Mouse (Mus musculus) limb, embryonic 12.5 days (tissue): Measurements from ENCODE around the gene Trim72. TPM values are rescaled to one million over a fixed set of nuclear protein-coding genes. Genes with fewer than 3 reads are reported as not detected.

Experiments
- ATAC-seq: fragments of 200-750 bp; cut with Nextera tagmentation; 2 replicates; pipeline ENCODE4 v1.8.0; 2017; ENCODE audit warnings: low read depth, moderate TSS enrichment; ENCODE audit not compliant: insufficient number of reproducible peaks, insufficient read depth, low FRiP score, low TSS enrichment
- H3K27ac ChIP-seq: fragments of 300-500 bp; sonication (generic); 2 replicates; pipeline ENCODE4 v1.5.1; 2016; ENCODE audit warnings: mild to moderate bottlenecking, moderate library complexity
- H3K27me3 ChIP-seq: fragments of 300-500 bp; sonication (generic); 2 replicates; pipeline ENCODE4 v1.6.1; 2016; ENCODE audit warnings: mild to moderate bottlenecking, moderate library complexity
- H3K36me3 ChIP-seq: fragments of 300-500 bp; sonication (generic); 2 replicates; pipeline ENCODE4 v1.6.1; 2016; ENCODE audit warnings: mild to moderate bottlenecking, moderate library complexity
- H3K4me1 ChIP-seq: fragments of 300-500 bp; sonication (generic); replicated peaks from 2 replicates; pipeline ENCODE4 v1.6.1; 2016
- H3K4me2 ChIP-seq: fragments of 300-500 bp; sonication (generic); 2 replicates; pipeline ENCODE4 v1.6.1; 2016; ENCODE audit warnings: mild to moderate bottlenecking, moderate library complexity
- H3K4me3 ChIP-seq: fragments of 300-500 bp; sonication (generic); replicated peaks from 2 replicates; pipeline ENCODE4 v1.5.1; 2016; ENCODE audit warnings: mild to moderate bottlenecking
- H3K9ac ChIP-seq: fragments of 300-500 bp; sonication (generic); replicated peaks from 2 replicates; pipeline ENCODE4 v1.6.1; 2016; ENCODE audit warnings: mild to moderate bottlenecking, moderate library complexity
- H3K9me3 ChIP-seq: fragments of 300-500 bp; sonication (generic); 2 replicates; pipeline ENCODE4 v1.6.1; 2016; ENCODE audit warnings: mild to moderate bottlenecking, moderate library complexity
- WGBS: fragments of 180-500 bp; shearing (Covaris S2); methylation state at CpG from one replicate; pipeline ENCODE4 v1.1.7; 2016; 5-methylcytosine and 5-hydroxymethylcytosine counted together
- polyA plus RNA-seq: library from polyadenylated mRNA; unstranded; fragments of >200 nt; fragmentation: Nextera tagmentation; extraction: Ambion mirVana; gene quantifications from 2 replicates; pipeline ENCODE4 v1.2.1, GENCODE M21; 2016

Trim72 gene
- polyA plus RNA-seq, 1 experiment from 2014 or later = 0.61 TPM

DNA sequence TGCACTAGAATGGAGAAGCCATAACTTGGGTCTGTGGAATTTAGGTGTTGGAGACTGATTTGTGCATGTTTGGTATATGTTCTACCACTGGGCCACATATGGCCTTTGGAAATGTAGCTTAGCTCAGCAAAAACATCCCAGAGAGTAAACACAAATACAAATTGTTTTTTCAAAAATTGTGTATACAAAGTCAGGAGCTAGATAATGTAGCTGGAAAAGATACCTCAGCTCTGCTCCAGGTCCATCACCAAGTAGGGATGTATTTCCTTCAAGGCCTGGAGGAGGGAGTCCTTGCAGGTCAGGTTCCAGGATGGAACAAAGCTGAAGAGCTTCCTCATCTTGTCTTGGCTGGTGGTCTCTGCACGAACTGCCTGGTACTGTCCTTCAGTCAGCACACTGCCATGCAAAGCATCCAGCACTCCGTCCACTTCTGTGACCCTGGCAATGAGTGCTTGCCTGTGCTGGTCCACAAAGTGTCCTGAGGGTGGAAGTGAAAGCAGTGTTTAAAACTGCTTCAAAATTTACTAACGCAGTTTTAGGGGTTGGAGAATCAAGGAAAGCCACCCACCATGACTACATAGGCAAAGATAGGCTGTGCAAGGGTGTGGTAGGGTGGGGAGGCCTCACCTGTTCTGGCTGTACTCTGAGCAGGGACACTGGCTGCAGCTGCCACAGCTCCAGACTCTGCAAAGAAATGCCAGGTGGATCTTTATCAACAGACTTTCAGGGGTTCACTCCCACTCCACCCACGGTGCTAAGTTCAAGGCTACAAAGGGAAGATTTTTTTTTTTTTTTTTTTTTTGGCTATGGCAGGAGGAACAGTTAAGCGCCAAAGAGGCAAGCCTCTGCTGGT, 11.0 kb upstream of the Trim72 start:
- 47% methylated on average over 5 of the region's 5 CpGs for WGBS
- H3K27me3 ChIP-seq = no peaks in the 10 kb centered on the region
- H3K27ac ChIP-seq = peak overlapping the region; percentile 67; the same call in 1 of the 2 replicates
- peaks cover 38% of the 10 kb centered on the region for H3K36me3 ChIP-seq
- H3K4me3 ChIP-seq = no peak overlapping the region
- no peak for ATAC-seq
- H3K4me2 ChIP-seq = peak overlapping the region; percentile 55
- peaks cover 5% of the 10 kb centered on the region; the same call in 1 of the 2 replicates for H3K4me1 ChIP-seq
- H3K9me3 ChIP-seq = no peaks in the 10 kb centered on the region
- peak overlapping the region; percentile 44; the same call in 1 of the 2 replicates for H3K9ac ChIP-seq

DNA sequence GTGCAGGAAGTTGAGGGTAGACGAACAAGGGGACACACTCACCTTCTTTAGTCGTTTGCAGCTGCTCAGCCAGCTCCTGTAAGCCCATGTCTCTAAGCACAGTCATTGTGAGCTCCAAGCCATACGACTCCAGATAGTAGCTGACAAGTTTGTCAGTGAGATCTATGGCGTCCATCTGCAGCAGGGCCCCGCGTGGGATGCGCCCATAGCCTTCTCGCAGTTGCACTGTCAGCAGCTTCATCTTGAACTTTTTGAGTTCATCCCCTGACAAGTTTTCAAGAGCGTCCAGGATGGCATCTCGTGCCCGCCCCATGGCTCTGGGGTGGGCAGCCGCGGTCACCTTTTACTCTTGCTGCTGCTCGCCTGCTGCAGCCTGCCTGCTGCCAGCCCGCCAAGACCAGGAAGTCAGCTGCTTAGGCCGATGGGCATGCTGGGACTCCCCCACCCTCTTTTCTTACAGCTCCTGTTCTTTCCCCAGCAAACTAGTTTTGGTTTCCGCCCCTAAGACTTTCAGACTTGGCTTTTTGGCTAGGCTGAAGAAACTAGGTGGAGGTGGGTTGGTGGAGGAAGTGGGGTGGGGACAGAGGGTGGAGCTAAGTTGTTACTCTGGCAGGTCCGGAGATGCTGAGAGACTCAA, 10.3 kb upstream of the Trim72 start, which contains the start of gene Pycard:
Gene Pycard (minus strand): TSS at position 527 of the 637 bp plus-strand sequence.
- Histone ChIP-seq H3K4me1 (peaks cover 5% of the 10 kb centered on the region; the same call in 1 of the 2 replicates), H3K9me3 (no peaks in the 10 kb centered on the region), H3K27me3 (no peaks in the 10 kb centered on the region), H3K27ac (peak within 1 kb of the TSS; percentile 67), H3K9ac (peak within 1 kb of the TSS; percentile 44; the same call in 1 of the 2 replicates), H3K4me3 (peak within 1 kb of the TSS; percentile 28), H3K36me3 (peaks cover 31% of the 10 kb centered on the region), H3K4me2 (peak within 1 kb of the TSS; percentile 55)
- no peak for ATAC-seq
- 17% methylated on average over 18 of the region's 18 CpGs for WGBS

DNA sequence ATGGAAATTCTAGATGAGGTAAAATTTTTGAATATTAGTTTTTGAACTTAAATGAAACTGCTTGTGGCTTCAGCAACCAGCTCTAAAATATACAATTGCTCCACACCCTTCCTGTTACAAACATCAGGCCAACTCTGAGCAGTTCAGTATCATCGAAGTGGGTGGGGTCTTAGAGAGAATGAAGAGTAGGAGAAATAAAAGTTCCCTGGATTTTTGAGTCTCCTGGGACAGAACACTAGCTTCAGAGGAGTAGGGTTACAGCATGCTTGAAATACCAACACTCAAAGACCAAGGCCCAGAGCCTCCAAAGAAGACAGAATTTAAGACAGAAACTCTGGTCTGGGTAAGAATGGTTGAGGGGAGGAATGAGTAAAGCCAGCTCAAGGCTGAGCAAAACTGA, 4.3 kb upstream of the Trim72 start:
- no peak overlapping the region for H3K4me3 ChIP-seq
- no peak overlapping the region for H3K27ac ChIP-seq
- H3K9ac ChIP-seq = no peak overlapping the region
- no peaks in the 10 kb centered on the region for H3K36me3 ChIP-seq
- H3K27me3 ChIP-seq = peaks cover 4% of the 10 kb centered on the region; the same call in 1 of the 2 replicates
- 79% methylated on average over 1 of the region's 1 CpGs for WGBS
- H3K4me2 ChIP-seq = no peak overlapping the region
- peaks cover 7% of the 10 kb centered on the region for H3K4me1 ChIP-seq
- H3K9me3 ChIP-seq = no peaks in the 10 kb centered on the region
- ATAC-seq = no peak

- no peak for ATAC-seq
- H3K9ac ChIP-seq = no peak overlapping the region
- peaks cover 8% of the 10 kb centered on the region; the same call in 1 of the 2 replicates for H3K27me3 ChIP-seq
- no peak overlapping the region for H3K4me3 ChIP-seq
- H3K4me2 ChIP-seq = no peak overlapping the region
- 77% methylated on average over 1 of the region's 1 CpGs for WGBS
- H3K27ac ChIP-seq = no peak overlapping the region
- H3K4me1 ChIP-seq = peaks cover 16% of the 10 kb centered on the region
- H3K36me3 ChIP-seq = no peaks in the 10 kb centered on the region
- H3K9me3 ChIP-seq = no peaks in the 10 kb centered on the region
Measured at GRCm38 (mm10) chr7:128000068-128000950, 3.4 kb upstream of the Trim72 start.

DNA sequence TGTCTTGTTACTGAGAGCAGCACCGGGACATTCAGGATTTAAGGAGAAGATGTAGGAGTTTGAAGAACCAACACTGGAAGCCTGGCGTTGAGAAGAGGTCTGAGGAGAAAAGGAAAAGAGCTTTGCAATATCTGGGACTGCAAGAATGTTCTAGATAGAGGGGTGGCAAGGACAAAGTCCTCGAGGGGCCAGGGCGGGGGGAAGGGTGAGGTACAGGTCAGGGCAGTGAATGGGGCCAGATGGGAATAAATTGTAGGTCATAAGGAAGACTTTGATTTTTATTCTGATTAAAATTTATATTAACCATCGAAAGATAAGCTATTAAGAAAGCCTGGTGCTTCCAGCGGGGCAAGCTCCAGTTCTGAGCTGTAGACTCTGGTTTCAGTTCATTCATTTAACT, 651 bp upstream of the Trim72 start:
- peaks cover 11% of the 10 kb centered on the region; the same call in 1 of the 2 replicates for H3K27me3 ChIP-seq
- no peak overlapping the region for H3K27ac ChIP-seq
- H3K9ac ChIP-seq = no peak overlapping the region
- H3K4me2 ChIP-seq = no peak overlapping the region
- H3K4me3 ChIP-seq = no peak overlapping the region
- H3K9me3 ChIP-seq = no peaks in the 10 kb centered on the region
- H3K36me3 ChIP-seq = no peaks in the 10 kb centered on the region
- peaks cover 16% of the 10 kb centered on the region for H3K4me1 ChIP-seq
- ATAC-seq = no peak
- 90% methylated on average over 6 of the region's 6 CpGs for WGBS

- H3K9ac ChIP-seq = no peak overlapping the region; the same call in 1 of the 2 replicates
- peak overlapping the region; percentile 59; the same call in 1 of the 2 replicates for H3K27ac ChIP-seq
Measured at GRCm38 (mm10) chr7:128004150-128004486, 369 bp downstream of the Trim72 start.

GRCm38 (mm10) chr7:128004487-128005362, 976 bp downstream of the Trim72 start:
- Histone ChIP-seq H3K36me3 (no peaks in the 10 kb centered on the region), H3K27ac (peak overlapping the region; percentile 59), H3K4me2 (peak overlapping the region; percentile 57), H3K4me3 (peak overlapping the region; percentile 26), H3K9ac (no peak overlapping the region; the same call in 1 of the 2 replicates), H3K4me1 (peaks cover 16% of the 10 kb centered on the region), H3K27me3 (peaks cover 22% of the 10 kb centered on the region), H3K9me3 (no peaks in the 10 kb centered on the region)
- WGBS = 16% methylated on average over 35 of the region's 35 CpGs
- peak; percentile 66 for ATAC-seq

More at GRCm38 (mm10) chr7:128004150-128004486, 369 bp downstream of the Trim72 start:
- Histone ChIP-seq H3K36me3 (no peaks in the 10 kb centered on the region), H3K4me3 (peak overlapping the region; percentile 26; the same call in 1 of the 2 replicates), H3K9me3 (no peaks in the 10 kb centered on the region), H3K4me1 (peaks cover 16% of the 10 kb centered on the region), H3K27me3 (peaks cover 17% of the 10 kb centered on the region), H3K4me2 (peak overlapping the region; percentile 57)
- WGBS = 70% methylated on average over 5 of the region's 5 CpGs
- peak; percentile 5 for ATAC-seq

- Histone ChIP-seq H3K36me3 (no peaks in the 10 kb centered on the region), H3K9ac (no peak overlapping the region), H3K27me3 (peaks cover 30% of the 10 kb centered on the region), H3K4me3 (no peak overlapping the region), H3K27ac (no peak overlapping the region), H3K4me2 (no peak overlapping the region), H3K9me3 (no peaks in the 10 kb centered on the region), H3K4me1 (peaks cover 16% of the 10 kb centered on the region)
- no peak for ATAC-seq
- 78% methylated on average over 7 of the region's 7 CpGs for WGBS
Measured at GRCm38 (mm10) chr7:128006193-128006592, 2.4 kb downstream of the Trim72 start.

DNA sequence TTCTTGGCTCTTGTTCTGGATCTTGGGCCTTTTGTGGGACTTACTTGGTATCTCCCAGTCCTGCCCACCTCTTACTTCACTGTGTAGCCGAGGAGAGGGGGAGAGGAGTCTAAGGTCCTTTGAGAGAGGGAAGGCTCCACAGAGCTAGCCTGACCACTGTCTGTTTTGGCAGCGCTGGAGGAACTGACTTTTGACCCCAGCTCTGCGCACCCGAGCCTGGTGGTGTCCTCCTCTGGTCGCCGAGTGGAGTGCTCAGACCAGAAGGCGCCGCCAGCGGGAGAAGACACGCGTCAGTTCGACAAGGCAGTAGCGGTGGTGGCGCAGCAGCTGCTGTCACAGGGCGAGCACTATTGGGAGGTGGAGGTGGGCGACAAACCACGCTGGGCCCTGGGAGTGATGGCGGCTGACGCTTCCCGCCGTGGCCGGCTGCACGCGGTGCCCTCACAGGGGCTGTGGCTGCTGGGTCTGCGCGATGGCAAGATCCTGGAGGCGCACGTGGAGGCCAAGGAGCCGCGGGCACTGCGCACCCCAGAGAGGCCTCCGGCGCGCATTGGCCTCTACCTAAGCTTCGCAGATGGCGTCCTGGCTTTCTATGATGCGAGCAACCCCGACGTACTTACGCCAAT, 6.1 kb downstream of the Trim72 start:
- no peak overlapping the region for H3K27ac ChIP-seq
- no peak for ATAC-seq
- no peak overlapping the region for H3K9ac ChIP-seq
- H3K4me1 ChIP-seq = peaks cover 5% of the 10 kb centered on the region
- H3K4me3 ChIP-seq = 0 out of 2 replicates have a peak overlapping the region, but pooled peaks have one; percentile 7
- 43% methylated on average over 40 of the region's 40 CpGs for WGBS
- H3K9me3 ChIP-seq = no peaks in the 10 kb centered on the region
- H3K36me3 ChIP-seq = no peaks in the 10 kb centered on the region
- peak overlapping the region; percentile 40 for H3K4me2 ChIP-seq
- peaks cover 22% of the 10 kb centered on the region for H3K27me3 ChIP-seq
